Mouse (Mus musculus) small intestine, adult 2 months (tissue): ENCODE results near the gene Tgfb1. TPM values are rescaled to one million over a fixed set of nuclear protein-coding genes. Genes with fewer than 3 reads are reported as not detected.
A peak's percentile ranks its signal among the peaks of the same experiment; 100 is the strongest.

ENCODE experiments used
- H3K27ac ChIP-seq: fragments of 200-500 bp; 2 replicates; pipeline ENCODE4 v1.5.1; 2012; ENCODE audit warnings: low read depth, low read length, control low read depth, inconsistent platforms; ENCODE audit not compliant: insufficient read depth
- H3K27me3 ChIP-seq: fragments of 200-500 bp; 2 replicates; pipeline ENCODE4 v1.6.1; 2012; ENCODE audit warnings: mild to moderate bottlenecking, moderate library complexity, low read length, inconsistent platforms; ENCODE audit not compliant: control insufficient read depth, insufficient read depth
- H3K36me3 ChIP-seq: fragments of 200-500 bp; 2 replicates; pipeline ENCODE4 v1.6.1; 2012; ENCODE audit warnings: mild to moderate bottlenecking, low read length, control low read depth, inconsistent platforms; ENCODE audit not compliant: control insufficient read depth, insufficient read depth
- H3K4me1 ChIP-seq: fragments of 200-500 bp; 2 replicates; pipeline ENCODE4 v1.6.1; 2012; ENCODE audit warnings: low read length, inconsistent platforms, mixed read lengths; ENCODE audit not compliant: control insufficient read depth, insufficient read depth, insufficient read length
- H3K4me3 ChIP-seq: fragments of 200-500 bp; 2 replicates; pipeline ENCODE4 v1.5.1; 2012; ENCODE audit warnings: low read depth, mild to moderate bottlenecking, control low read depth, inconsistent platforms, low read length, moderate library complexity
- CTCF ChIP-seq: fragments of 200-500 bp; IDR thresholded peaks from 2 replicates; pipeline ENCODE4 v1.5.1; 2012; ENCODE audit warnings: low read depth, mild to moderate bottlenecking, control low read depth, inconsistent platforms, low read length, moderate library complexity, mixed read lengths; ENCODE audit not compliant: insufficient replicate concordance, insufficient read length; ENCODE audit errors: extremely low read depth
- POLR2A ChIP-seq: fragments of 200-500 bp; IDR thresholded peaks from 2 replicates; pipeline ENCODE4 v1.6.1; 2012; ENCODE audit warnings: low read depth, mild to moderate bottlenecking, control low read depth, inconsistent platforms, low read length, moderate library complexity
- WGBS: fragments of 180-500 bp; shearing (Covaris S2); methylation state at CpG from one replicate; pipeline ENCODE4 v1.1.7; 2018; 5-methylcytosine and 5-hydroxymethylcytosine counted together
- polyA plus RNA-seq: library from polyadenylated mRNA; depleted of rRNA; stranded (reverse); fragments of >200 nt; gene quantifications from 2 replicates; pipeline ENCODE4 v1.2.3, GENCODE M21; 2012; rRNA removed

Gene Tgfb1
- 20.8 and 24.4 TPM in 2 replicates for polyA plus RNA-seq

GRCm38 (mm10) chr7:25686680-25687531 is at the start of gene Tgfb1:
TSS of gene Tgfb1 (plus strand) at chr7:25687002.
- WGBS = 1% methylated on average over 51 of the region's 69 CpGs
- Histone ChIP-seq H3K27ac (peak within 1 kb of the TSS; percentile 42), H3K4me1 (peaks cover 10% of the 10 kb centered on the region), H3K4me3 (peak within 1 kb of the TSS; percentile 70), H3K27me3 (no peaks in the 10 kb centered on the region), H3K36me3 (no peaks in the 10 kb centered on the region)
- TF ChIP-seq POLR2A (no peak), CTCF (peak; percentile 76)

- Histone ChIP-seq H3K27ac (no peak overlapping the region), H3K27me3 (no peaks in the 10 kb centered on the region), H3K4me1 (peaks cover 9% of the 10 kb centered on the region), H3K4me3 (no peak overlapping the region), H3K36me3 (peaks cover 4% of the 10 kb centered on the region; the same call in 1 of the 2 replicates)
- TF ChIP-seq CTCF (no peak), POLR2A (no peak)
- WGBS = 89% methylated on average over 5 of the region's 5 CpGs
Observed at GRCm38 (mm10) chr7:25637099-25637498, 49.7 kb upstream of the Tgfb1 start.

- Histone ChIP-seq H3K4me1 (peaks cover 3% of the 10 kb centered on the region; the same call in 1 of the 2 replicates), H3K4me3 (no peak overlapping the region), H3K27ac (no peak overlapping the region), H3K27me3 (no peaks in the 10 kb centered on the region), H3K36me3 (peaks cover 4% of the 10 kb centered on the region; the same call in 1 of the 2 replicates)
- no peak for TF ChIP-seq CTCF
- no peak for TF ChIP-seq POLR2A
- 98% methylated on average over 4 of the region's 4 CpGs for WGBS
Observed at GRCm38 (mm10) chr7:25639754-25640153, 47.0 kb upstream of the Tgfb1 start.

DNA sequence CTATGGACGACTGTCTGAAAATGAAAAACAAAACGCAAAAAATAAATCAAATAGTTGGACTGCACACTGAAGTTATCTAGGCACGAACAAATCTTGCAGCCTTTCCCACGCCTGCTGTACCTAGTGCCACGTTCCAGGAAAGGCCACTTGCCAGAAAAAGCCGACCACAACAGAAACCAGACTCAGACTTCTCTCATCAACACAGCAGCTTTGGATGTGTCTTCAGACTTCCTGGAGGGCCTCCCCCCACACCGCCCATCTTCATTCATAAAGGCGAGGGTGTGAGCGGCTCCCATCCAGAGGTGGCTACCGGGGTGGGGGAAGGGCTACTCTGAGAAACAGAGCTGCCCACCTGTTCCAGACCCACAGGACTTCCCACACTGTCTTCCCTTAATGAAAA is 42.7 kb upstream of the Tgfb1 start:
- Histone ChIP-seq H3K4me3 (no peak overlapping the region), H3K36me3 (peaks cover 5% of the 10 kb centered on the region; the same call in 1 of the 2 replicates), H3K4me1 (no peaks in the 10 kb centered on the region), H3K27ac (no peak overlapping the region), H3K27me3 (no peaks in the 10 kb centered on the region)
- TF ChIP-seq POLR2A = no peak
- WGBS = 73% methylated on average over 10 of the region's 10 CpGs

DNA sequence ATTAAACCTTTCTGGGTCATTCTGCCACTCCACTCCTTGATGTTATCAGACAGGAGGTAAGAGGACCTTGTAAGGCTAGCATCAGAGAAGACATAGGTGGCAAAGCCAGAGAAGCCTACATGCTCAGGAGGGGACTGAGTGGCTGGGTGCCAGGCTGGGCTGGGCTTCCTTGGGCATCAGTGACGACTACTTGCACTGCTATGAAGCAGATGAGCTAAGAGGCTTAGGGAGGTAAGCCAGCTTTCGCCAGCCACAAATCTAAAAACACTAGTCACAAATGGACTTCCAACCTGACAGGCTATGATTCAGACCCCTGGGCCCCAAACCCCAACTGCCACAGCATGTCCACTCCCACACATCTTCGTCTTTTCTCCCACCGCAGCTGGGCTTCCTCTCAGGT is 42.2 kb upstream of the Tgfb1 start:
- WGBS = 83% methylated on average over 4 of the region's 4 CpGs
- Histone ChIP-seq H3K36me3 (peaks cover 5% of the 10 kb centered on the region; the same call in 1 of the 2 replicates), H3K27ac (no peak overlapping the region), H3K27me3 (no peaks in the 10 kb centered on the region), H3K4me3 (no peak overlapping the region), H3K4me1 (no peaks in the 10 kb centered on the region)
- TF ChIP-seq CTCF (no peak), POLR2A (no peak)

DNA sequence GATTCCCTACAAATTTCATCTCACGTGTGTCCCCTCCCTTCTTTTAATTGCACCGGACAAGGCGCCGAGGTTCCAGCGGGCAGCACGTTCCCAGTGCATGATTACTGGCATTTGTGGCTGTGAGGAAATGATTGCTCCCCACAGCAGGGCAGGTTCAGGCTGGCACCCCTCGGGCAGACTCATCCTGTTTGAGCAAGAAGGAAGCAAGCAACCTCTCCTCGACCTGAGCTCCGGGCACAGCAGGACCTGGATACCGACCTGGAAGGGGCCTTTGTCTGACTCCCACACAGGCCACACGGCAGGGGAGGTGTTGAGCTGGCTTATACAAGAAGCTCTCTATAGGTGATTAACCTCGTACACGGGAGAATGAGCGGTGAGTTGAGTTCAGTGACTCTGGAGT is 41.7 kb upstream of the Tgfb1 start:
- Histone ChIP-seq H3K4me3 (no peak overlapping the region), H3K4me1 (no peaks in the 10 kb centered on the region), H3K27ac (no peak overlapping the region), H3K36me3 (peaks cover 5% of the 10 kb centered on the region; the same call in 1 of the 2 replicates), H3K27me3 (no peaks in the 10 kb centered on the region)
- 67% methylated on average over 14 of the region's 14 CpGs for WGBS
- TF ChIP-seq POLR2A (no peak), CTCF (no peak)

DNA sequence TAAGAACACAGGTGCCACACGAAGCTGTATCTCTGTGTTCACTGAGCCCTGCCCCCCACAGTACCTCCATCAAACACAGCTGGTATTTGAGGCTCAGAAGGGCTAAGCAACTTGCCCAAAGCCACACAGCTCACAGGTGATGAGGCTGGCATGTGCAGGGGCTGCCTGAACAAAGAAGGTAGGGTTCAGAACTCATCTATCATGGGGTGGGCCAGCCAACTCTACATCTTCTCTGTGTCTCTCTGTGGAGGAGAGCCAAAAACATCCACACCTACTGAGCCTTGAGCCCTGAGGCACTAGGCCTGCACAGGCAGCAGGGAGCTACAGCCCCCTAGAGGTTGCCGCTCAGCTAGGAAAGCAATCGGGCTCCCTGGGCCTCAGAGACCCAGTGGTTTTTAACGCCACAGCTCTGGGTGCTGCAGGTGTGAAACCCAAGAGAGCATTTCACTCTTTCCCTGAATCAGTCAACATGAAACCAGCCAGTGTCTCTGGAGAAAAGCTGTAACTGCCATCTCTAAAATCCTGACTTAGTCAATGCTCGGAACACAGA is 39.2 kb upstream of the Tgfb1 start:
- 0 out of 2 replicates have a peak, but pooled peaks cover 2% of the 10 kb centered on the region for H3K36me3 ChIP-seq
- no peak overlapping the region for H3K4me3 ChIP-seq
- H3K27ac ChIP-seq = no peak overlapping the region; the same call in 1 of the 2 replicates
- no peaks in the 10 kb centered on the region for H3K27me3 ChIP-seq
- TF ChIP-seq CTCF (peak; percentile 28; the same call in 1 of the 2 replicates), POLR2A (no peak)
- no peaks in the 10 kb centered on the region; the same call in 1 of the 2 replicates for H3K4me1 ChIP-seq
- 60% methylated on average over 5 of the region's 5 CpGs for WGBS
